In genomic region chr13:104108651-104109287, GRCm38 (mm10) we compare ENCODE assay signal across 8 mouse cellular contexts. TPM values are rescaled to one million over a fixed set of nuclear protein-coding genes. Genes with fewer than 3 reads are reported as not detected.
A peak's percentile ranks its signal among the peaks of the same experiment; 100 is the strongest.
DNase-seq lines count a peak whose midpoint lies in the region; ATAC-seq and TF ChIP-seq lines count a peak whose summit lies in the region.

No protein-coding gene starts in this region.

- DNase-seq in cerebellum, adult 2 months, result no peak
- DNase-seq in cerebellum, adult 11 months, result no peak
- peak; percentile 71 for DNase-seq in A20 (ENCODE audit: low read depth, low spot score)
- peak; percentile 8 for DNase-seq in embryo, embryonic 11.5 days (ENCODE audit: low read depth, low spot score)
- DNase-seq in heart, postnatal 10 days, result peak; percentile 24 to 40
- peak; percentile 19 for DNase-seq in liver, postnatal 0 days
- no peak for DNase-seq in thymus, postnatal 25 days

- no peak for TF ChIP-seq EP300 in liver, postnatal 0 days (IDR thresholded peaks at IDR 0.05; ENCODE audit: low read depth)

- TF ChIP-seq CTCF in cerebellum, adult 2 months (IDR thresholded peaks at IDR 0.05; ENCODE audit: borderline replicate concordance, insufficient read depth, low read depth, low read length), result no peak
- TF ChIP-seq CTCF in liver, postnatal 0 days (IDR thresholded peaks at IDR 0.05; ENCODE audit: low read depth), result no peak

- intact Hi-C loops in heart, postnatal 10 days (cut with DNase I), result no loop called here

- ATAC-seq in liver, postnatal 0 days, result peak; percentile 28; the same call in 1 of the 2 replicates
- peak; percentile 5; the same call in 1 of the 2 replicates for ATAC-seq in neutrophil, adult 5-6 weeks (ENCODE audit: extremely low read depth, insufficient number of reproducible peaks, low FRiP score, poor library complexity, severe bottlenecking)

- peak overlapping the region; percentile 99 for H3K4me2 ChIP-seq in liver, postnatal 0 days (ENCODE audit: low read depth, low read length)

- 1% methylated on average over 24 of the region's 24 CpGs for WGBS in cerebellum, adult 2 months
- under 1% methylated on average over 24 of the region's 24 CpGs for WGBS in liver, postnatal 0 days (ENCODE audit: insufficient replicate concordance)

- H3K36me3 ChIP-seq in liver, postnatal 0 days (replicated peaks; ENCODE audit: insufficient read depth, low read length), result no peaks in the 10 kb centered on the region

- peak overlapping the region; percentile 98 for H3K4me3 ChIP-seq in cerebellum, adult 2 months (replicated peaks; ENCODE audit: insufficient read depth, low read depth, low read length)
- peak overlapping the region; percentile 78 for H3K4me3 ChIP-seq in liver, postnatal 0 days (ENCODE audit: low read depth, low read length)

- no peaks in the 10 kb centered on the region for H3K9me3 ChIP-seq in liver, postnatal 0 days (ENCODE audit: low read length)

- H3K27ac ChIP-seq in cerebellum, adult 2 months (ENCODE audit: insufficient read depth, low read length), result no peak overlapping the region
- H3K27ac ChIP-seq in liver, postnatal 0 days (ENCODE audit: low read depth), result peak overlapping the region; percentile 83

- TF ChIP-seq POLR2A in cerebellum, adult 2 months (IDR thresholded peaks at IDR 0.05; ENCODE audit: borderline replicate concordance, insufficient read depth, low read length), result no peak

- H3K9ac ChIP-seq in liver, postnatal 0 days (replicated peaks), result peak overlapping the region; percentile 80

- H3K27me3 ChIP-seq in cerebellum, adult 2 months (ENCODE audit: control insufficient read depth, insufficient read depth, low read length), result no peaks in the 10 kb centered on the region
- no peaks in the 10 kb centered on the region for H3K27me3 ChIP-seq in liver, postnatal 0 days (ENCODE audit: insufficient read depth, low read length)

- H3K4me1 ChIP-seq in cerebellum, adult 2 months (ENCODE audit: control insufficient read depth, insufficient read depth, low read length), result no peaks in the 10 kb centered on the region
- H3K4me1 ChIP-seq in liver, postnatal 0 days (ENCODE audit: insufficient read depth), result peaks cover 14% of the 10 kb centered on the region

RNA-seq across cellular contexts. Expression of gene Nln, which starts 0.6 kb away (rescaled TPM):
- polyA plus RNA-seq in cerebellum, adult 2 months (2012; rRNA removed), result 12.9 and 13.5 TPM in 2 replicates
- 10 to 100 TPM; 21.6 to 21.8 TPM for total RNA-seq in heart, postnatal 10 days (2021)
- polyA plus RNA-seq in liver, postnatal 0 days (2015; fragmentation: Nextera tagmentation; extraction: Ambion mirVana), result 40.4 and 61.5 TPM in 2 replicates
- total RNA-seq in neutrophil, adult 5-6 weeks (2017), result 18.5 and 26.8 TPM in 2 replicates

RNA-seq across cellular contexts. Expression of gene Sgtb, which starts 0.8 kb away (rescaled TPM):
- 40.5 and 41.0 TPM in 2 replicates for polyA plus RNA-seq in cerebellum, adult 2 months (2012; rRNA removed)
- 1 to 10 TPM; 2.0 to 2.1 TPM for total RNA-seq in heart, postnatal 10 days (2021)
- polyA plus RNA-seq in liver, postnatal 0 days (2015; fragmentation: Nextera tagmentation; extraction: Ambion mirVana), result 2.1 and 2.2 TPM in 2 replicates
- 0.49 and 1.3 TPM in 2 replicates for total RNA-seq in neutrophil, adult 5-6 weeks (2017)

Comparison
In these comparisons a context has a peak if more than half of its experiments do, and no peak if none do; other contexts are left out.
1. DNase-seq: peak in A20 (single experiment), embryo, embryonic 11.5 days (single experiment), heart, postnatal 10 days (2 of 2) and liver, postnatal 0 days (single experiment); none in cerebellum, adult 2 months (0 of 2), cerebellum, adult 11 months (single experiment) and thymus, postnatal 25 days (single experiment).